Mouse (Mus musculus): ENCODE measurements at regions not wholly inside any gene's neighbourhood (a gene's known extent, or its start where the extent isn't known, plus 50 kb on each side); places are given as distances from the start of the nearest gene placed in this dataset.
"Not testable (repeated sequence)": the region's sequence is repeated elsewhere in the genome, so short reads cannot be mapped to it uniquely, and the experiment has no call there.

- ATAC-seq (no peak), DNase-seq (ENCODE audit: low read depth, low spot score) (no peak)
- in situ Hi-C loops (cut with MboI; ENCODE audit: low pct_unique_long_range_greater_than_20kb): no loop called here
- TF ChIP-seq CTCF (IDR thresholded peaks at IDR 0.05): no peak
- ChIA-PET CTCF (no interaction called here), POLR2A (no interaction called here)
- H3K27me3 ChIP-seq: no peaks in the 10 kb centered on the region
Measured at GRCm38 (mm10) chr10:37797701-37798100, 659.0 kb upstream of the Marcks start.

GRCm38 (mm10) chr10:37792878-37793277 lies 654.2 kb upstream of the Marcks start:
- TF ChIP-seq CTCF (IDR thresholded peaks at IDR 0.05): peak; percentile 43
- ATAC-seq: no peak
- ChIA-PET POLR2A (no interaction called here), CTCF (no interaction called here)
- no peak for DNase-seq (ENCODE audit: low read depth, low spot score)
- in situ Hi-C loops (cut with MboI; ENCODE audit: low pct_unique_long_range_greater_than_20kb): no loop called here
- H3K27me3 ChIP-seq: no peaks in the 10 kb centered on the region

- DNase-seq (ENCODE audit: low read depth, low spot score) (no peak), ATAC-seq (no peak)
- H3K27me3 ChIP-seq: no peaks in the 10 kb centered on the region
- no peak for TF ChIP-seq CTCF (IDR thresholded peaks at IDR 0.05)
- POLR2A ChIA-PET: no interaction called here
- CTCF ChIA-PET: no interaction called here
- in situ Hi-C loops (cut with MboI; ENCODE audit: low pct_unique_long_range_greater_than_20kb): no loop called here
Measured at GRCm38 (mm10) chr10:37788049-37788448, 649.3 kb upstream of the Marcks start.

- H3K27me3 ChIP-seq: no peaks in the 10 kb centered on the region
- in situ Hi-C loops (cut with MboI; ENCODE audit: low pct_unique_long_range_greater_than_20kb): no loop called here
- CTCF ChIA-PET: interaction anchor here (1.1 kb wide), 1 partner anchor 36 kb away, joined by 3 read pairs; no protein-coding TSS in a partner anchor
- ATAC-seq: no peak
- no peak for DNase-seq (ENCODE audit: low read depth, low spot score)
- POLR2A ChIA-PET: no interaction called here
- TF ChIP-seq CTCF (IDR thresholded peaks at IDR 0.05): no peak
Measured at GRCm38 (mm10) chr10:37779383-37780302, 640.9 kb upstream of the Marcks start.

GRCm38 (mm10) chr10:37760542-37761367 lies 622.0 kb upstream of the Marcks start:
- no peak for TF ChIP-seq CTCF (IDR thresholded peaks at IDR 0.05)
- ChIA-PET CTCF (no interaction called here), POLR2A (no interaction called here)
- H3K27me3 ChIP-seq: no peaks in the 10 kb centered on the region
- DNase-seq (ENCODE audit: low read depth, low spot score): no peak
- in situ Hi-C loops (cut with MboI; ENCODE audit: low pct_unique_long_range_greater_than_20kb): no loop called here
- no peak for ATAC-seq

GRCm38 (mm10) chr10:37741581-37741980 lies 602.9 kb upstream of the Marcks start:
- no peak for TF ChIP-seq CTCF (IDR thresholded peaks at IDR 0.05)
- H3K27me3 ChIP-seq: no peaks in the 10 kb centered on the region
- peak; percentile 2 for DNase-seq (ENCODE audit: low read depth, low spot score)
- CTCF ChIA-PET: interaction anchor here (2.0 kb wide), 1 partner anchor 13 kb away, joined by 7 read pairs; no protein-coding TSS in a partner anchor
- no peak for ATAC-seq
- POLR2A ChIA-PET: no interaction called here
- in situ Hi-C loops (cut with MboI; ENCODE audit: low pct_unique_long_range_greater_than_20kb): no loop called here

- ChIA-PET CTCF (no interaction called here), POLR2A (no interaction called here)
- TF ChIP-seq CTCF (IDR thresholded peaks at IDR 0.05): no peak
- H3K27me3 ChIP-seq: no peaks in the 10 kb centered on the region
- ATAC-seq: no peak
- no peak for DNase-seq (ENCODE audit: low read depth, low spot score)
- in situ Hi-C loops (cut with MboI; ENCODE audit: low pct_unique_long_range_greater_than_20kb): no loop called here
Measured at GRCm38 (mm10) chr10:37739024-37739423, 600.3 kb upstream of the Marcks start.

GRCm38 (mm10) chr10:37725609-37726008 lies 586.9 kb upstream of the Marcks start:
- ChIA-PET CTCF (no interaction called here), POLR2A (no interaction called here)
- no peaks in the 10 kb centered on the region for H3K27me3 ChIP-seq
- in situ Hi-C loops (cut with MboI; ENCODE audit: low pct_unique_long_range_greater_than_20kb): no loop called here
- DNase-seq (ENCODE audit: low read depth, low spot score): no peak
- no peak for TF ChIP-seq CTCF (IDR thresholded peaks at IDR 0.05)
- no peak for ATAC-seq

GRCm38 (mm10) chr10:37724994-37725393 lies 586.3 kb upstream of the Marcks start:
- DNase-seq (ENCODE audit: low read depth, low spot score); POLR2A ChIA-PET; in situ Hi-C loops (cut with MboI; ENCODE audit: low pct_unique_long_range_greater_than_20kb); H3K27me3 ChIP-seq; CTCF ChIA-PET; ATAC-seq: not testable (repeated sequence)

GRCm38 (mm10) chr10:37720748-37721147 lies 582.0 kb upstream of the Marcks start:
- in situ Hi-C loops (cut with MboI; ENCODE audit: low pct_unique_long_range_greater_than_20kb): no loop called here
- POLR2A ChIA-PET: no interaction called here
- no peak for DNase-seq (ENCODE audit: low read depth, low spot score)

GRCm38 (mm10) chr10:37716946-37717345 lies 578.2 kb upstream of the Marcks start:
- no peak for TF ChIP-seq CTCF (IDR thresholded peaks at IDR 0.05)
- CTCF ChIA-PET: no interaction called here
- in situ Hi-C loops (cut with MboI; ENCODE audit: low pct_unique_long_range_greater_than_20kb): no loop called here
- no peaks in the 10 kb centered on the region for H3K27me3 ChIP-seq
- POLR2A ChIA-PET: no interaction called here
- ATAC-seq (no peak), DNase-seq (ENCODE audit: low read depth, low spot score) (no peak)

More at GRCm38 (mm10) chr10:37720748-37721147, 582.0 kb upstream of the Marcks start:
- CTCF ChIA-PET: no interaction called here
- no peaks in the 10 kb centered on the region for H3K27me3 ChIP-seq
- TF ChIP-seq CTCF (IDR thresholded peaks at IDR 0.05): no peak
- no peak for ATAC-seq
